Mouse (Mus musculus): ENCODE measurements around the gene Itpr2. TPM values are rescaled to one million over a fixed set of nuclear protein-coding genes. Genes with fewer than 3 reads are reported as not detected.

Gene Itpr2
- polyA plus RNA-seq, 1 experiment from 2014 or later = 8.9 TPM

GRCm38 (mm10) chr6:146081578-146081977 lies 420.4 kb downstream of the Itpr2 start:
- Histone ChIP-seq H3K9ac (ENCODE audit: low read depth, low read length) (no peak overlapping the region), H3K36me3 (ENCODE audit: control insufficient read depth, insufficient read depth, low read length) (no peaks in the 10 kb centered on the region), H3K9me3 (ENCODE audit: control insufficient read depth, low read length) (peaks cover 2% of the 10 kb centered on the region; the same call in 1 of the 2 replicates), H3K4me1 (ENCODE audit: control insufficient read depth, insufficient read depth, low read length) (peaks cover 5% of the 10 kb centered on the region; the same call in 1 of the 2 replicates), H3K4me2 (ENCODE audit: low read depth, low read length) (no peak overlapping the region), H3K27me3 (replicated peaks; ENCODE audit: control insufficient read depth, insufficient read depth, low read length) (no peaks in the 10 kb centered on the region), H3K27ac (replicated peaks; ENCODE audit: low read depth, low read length) (no peak overlapping the region), H3K4me3 (ENCODE audit: low read depth, low read length) (no peak overlapping the region)
- ATAC-seq (ENCODE audit: low read depth) (no peak), DNase-seq (ENCODE audit: low spot score) (no peak)
- 88% methylated on average over 8 of the region's 8 CpGs for WGBS

- no peak for ATAC-seq (ENCODE audit: low read depth)
- Histone ChIP-seq H3K4me2 (ENCODE audit: low read depth, low read length) (no peak overlapping the region), H3K4me1 (ENCODE audit: control insufficient read depth, insufficient read depth, low read length) (peaks cover 5% of the 10 kb centered on the region; the same call in 1 of the 2 replicates), H3K4me3 (ENCODE audit: low read depth, low read length) (no peak overlapping the region), H3K9ac (ENCODE audit: low read depth, low read length) (no peak overlapping the region), H3K27ac (replicated peaks; ENCODE audit: low read depth, low read length) (no peak overlapping the region), H3K36me3 (ENCODE audit: control insufficient read depth, insufficient read depth, low read length) (no peaks in the 10 kb centered on the region), H3K27me3 (replicated peaks; ENCODE audit: control insufficient read depth, insufficient read depth, low read length) (no peaks in the 10 kb centered on the region), H3K9me3 (ENCODE audit: control insufficient read depth, low read length) (0 out of 2 replicates have a peak, but pooled peaks cover 6% of the 10 kb centered on the region)
- WGBS = 50% methylated on average over 18 of the region's 18 CpGs
- peak; percentile 19 for DNase-seq (ENCODE audit: low spot score)
Observed at GRCm38 (mm10) chr6:146080546-146081512, 421.2 kb downstream of the Itpr2 start.

- Histone ChIP-seq H3K4me3 (ENCODE audit: low read depth, low read length) (no peak overlapping the region), H3K27me3 (replicated peaks; ENCODE audit: control insufficient read depth, insufficient read depth, low read length) (no peaks in the 10 kb centered on the region), H3K9me3 (ENCODE audit: control insufficient read depth, low read length) (0 out of 2 replicates have a peak, but pooled peaks cover 6% of the 10 kb centered on the region), H3K9ac (ENCODE audit: low read depth, low read length) (no peak overlapping the region), H3K36me3 (ENCODE audit: control insufficient read depth, insufficient read depth, low read length) (no peaks in the 10 kb centered on the region), H3K27ac (replicated peaks; ENCODE audit: low read depth, low read length) (no peak overlapping the region), H3K4me1 (ENCODE audit: control insufficient read depth, insufficient read depth, low read length) (peaks cover 5% of the 10 kb centered on the region; the same call in 1 of the 2 replicates), H3K4me2 (ENCODE audit: low read depth, low read length) (no peak overlapping the region)
- WGBS = 50% methylated on average over 3 of the region's 3 CpGs
- DNase-seq (ENCODE audit: low spot score) (no peak), ATAC-seq (ENCODE audit: low read depth) (no peak)
Observed at GRCm38 (mm10) chr6:146079734-146080443, 422.1 kb downstream of the Itpr2 start.

- WGBS = 38% methylated on average over 5 of the region's 5 CpGs
- Histone ChIP-seq H3K4me1 (ENCODE audit: control insufficient read depth, insufficient read depth, low read length) (peaks cover 5% of the 10 kb centered on the region; the same call in 1 of the 2 replicates), H3K27me3 (replicated peaks; ENCODE audit: control insufficient read depth, insufficient read depth, low read length) (no peaks in the 10 kb centered on the region), H3K4me3 (ENCODE audit: low read depth, low read length) (no peak overlapping the region), H3K27ac (replicated peaks; ENCODE audit: low read depth, low read length) (no peak overlapping the region), H3K4me2 (ENCODE audit: low read depth, low read length) (no peak overlapping the region), H3K9me3 (ENCODE audit: control insufficient read depth, low read length) (0 out of 2 replicates have a peak, but pooled peaks cover 8% of the 10 kb centered on the region), H3K9ac (ENCODE audit: low read depth, low read length) (no peak overlapping the region), H3K36me3 (ENCODE audit: control insufficient read depth, insufficient read depth, low read length) (no peaks in the 10 kb centered on the region)
- DNase-seq (ENCODE audit: low spot score) (peak; percentile 65), ATAC-seq (ENCODE audit: low read depth) (no peak)
Observed at GRCm38 (mm10) chr6:146079261-146079660, 422.8 kb downstream of the Itpr2 start.

- Histone ChIP-seq H3K27me3 (replicated peaks; ENCODE audit: control insufficient read depth, insufficient read depth, low read length) (no peaks in the 10 kb centered on the region), H3K4me3 (ENCODE audit: low read depth, low read length) (no peak overlapping the region), H3K36me3 (ENCODE audit: control insufficient read depth, insufficient read depth, low read length) (no peaks in the 10 kb centered on the region), H3K9ac (ENCODE audit: low read depth, low read length) (no peak overlapping the region), H3K4me1 (ENCODE audit: control insufficient read depth, insufficient read depth, low read length) (0 out of 2 replicates have a peak, but pooled peaks cover under 1% of the 10 kb centered on the region), H3K4me2 (ENCODE audit: low read depth, low read length) (no peak overlapping the region), H3K27ac (replicated peaks; ENCODE audit: low read depth, low read length) (no peak overlapping the region), H3K9me3 (ENCODE audit: control insufficient read depth, low read length) (peaks cover 16% of the 10 kb centered on the region)
- ATAC-seq (ENCODE audit: low read depth) (no peak), DNase-seq (ENCODE audit: low spot score) (no peak)
- WGBS = 88% methylated on average over 15 of the region's 15 CpGs
Observed at GRCm38 (mm10) chr6:146078136-146078535, 423.9 kb downstream of the Itpr2 start.

GRCm38 (mm10) chr6:146077124-146077889 lies 424.7 kb downstream of the Itpr2 start:
- no peak overlapping the region for H3K27ac ChIP-seq (replicated peaks; ENCODE audit: low read depth, low read length)
- 78% methylated on average over 11 of the region's 11 CpGs for WGBS
- DNase-seq (ENCODE audit: low spot score) (peak; percentile 64), ATAC-seq (ENCODE audit: low read depth) (peak; percentile 47; the same call in 1 of the 2 replicates)
- H3K27me3 ChIP-seq (replicated peaks; ENCODE audit: control insufficient read depth, insufficient read depth, low read length) = no peaks in the 10 kb centered on the region
- no peak overlapping the region for H3K4me3 ChIP-seq (ENCODE audit: low read depth, low read length)
- H3K4me1 ChIP-seq (ENCODE audit: control insufficient read depth, insufficient read depth, low read length) = no peaks in the 10 kb centered on the region
- no peak overlapping the region for H3K9ac ChIP-seq (ENCODE audit: low read depth, low read length)
- H3K9me3 ChIP-seq (ENCODE audit: control insufficient read depth, low read length) = peaks cover 16% of the 10 kb centered on the region
- no peak overlapping the region for H3K4me2 ChIP-seq (ENCODE audit: low read depth, low read length)
- H3K36me3 ChIP-seq (ENCODE audit: control insufficient read depth, insufficient read depth, low read length) = no peaks in the 10 kb centered on the region

- Histone ChIP-seq H3K36me3 (ENCODE audit: control insufficient read depth, insufficient read depth, low read length) (no peaks in the 10 kb centered on the region), H3K4me2 (ENCODE audit: low read depth, low read length) (no peak overlapping the region), H3K27me3 (replicated peaks; ENCODE audit: control insufficient read depth, insufficient read depth, low read length) (no peaks in the 10 kb centered on the region), H3K4me3 (ENCODE audit: low read depth, low read length) (no peak overlapping the region), H3K4me1 (ENCODE audit: control insufficient read depth, insufficient read depth, low read length) (no peaks in the 10 kb centered on the region), H3K9me3 (ENCODE audit: control insufficient read depth, low read length) (peaks cover 16% of the 10 kb centered on the region), H3K27ac (replicated peaks; ENCODE audit: low read depth, low read length) (no peak overlapping the region), H3K9ac (ENCODE audit: low read depth, low read length) (no peak overlapping the region)
- DNase-seq (ENCODE audit: low spot score) (no peak), ATAC-seq (ENCODE audit: low read depth) (no peak)
- WGBS = 82% methylated on average over 1 of the region's 1 CpGs
Observed at GRCm38 (mm10) chr6:146072842-146073241, 429.2 kb downstream of the Itpr2 start.

- no peaks in the 10 kb centered on the region for H3K27me3 ChIP-seq (replicated peaks; ENCODE audit: control insufficient read depth, insufficient read depth, low read length)
- H3K27ac ChIP-seq (replicated peaks; ENCODE audit: low read depth, low read length) = no peak overlapping the region
- ATAC-seq (ENCODE audit: low read depth) (no peak), DNase-seq (ENCODE audit: low spot score) (peak; percentile 11)
- H3K9me3 ChIP-seq (ENCODE audit: control insufficient read depth, low read length) = peaks cover 16% of the 10 kb centered on the region
- no peak overlapping the region for H3K4me3 ChIP-seq (ENCODE audit: low read depth, low read length)
- H3K4me1 ChIP-seq (ENCODE audit: control insufficient read depth, insufficient read depth, low read length) = no peaks in the 10 kb centered on the region
- no peaks in the 10 kb centered on the region for H3K36me3 ChIP-seq (ENCODE audit: control insufficient read depth, insufficient read depth, low read length)
- H3K4me2 ChIP-seq (ENCODE audit: low read depth, low read length) = no peak overlapping the region
- WGBS = 85% methylated on average over 1 of the region's 1 CpGs
- no peak overlapping the region for H3K9ac ChIP-seq (ENCODE audit: low read depth, low read length)
Observed at GRCm38 (mm10) chr6:146071883-146072282, 430.1 kb downstream of the Itpr2 start.

Measured in embryonic facial prominence, embryonic 14.5 days (tissue).